Mouse (Mus musculus) cerebellum, adult 2 months (tissue): ENCODE results near the gene Paip2b. TPM values are rescaled to one million over a fixed set of nuclear protein-coding genes. Genes with fewer than 3 reads are reported as not detected.

Experiments used
- DNase-seq, 2 experiments: peaks; one replicate each; pipeline ENCODE4 v3.0.0; 2021
- H3K27ac ChIP-seq: fragments of 200-500 bp; 2 replicates; pipeline ENCODE4 v1.5.1; 2012; ENCODE audit warnings: low read length, control low read depth, inconsistent platforms; ENCODE audit not compliant: insufficient read depth
- H3K27me3 ChIP-seq: fragments of 200-500 bp; 2 replicates; pipeline ENCODE4 v1.6.1; 2012; ENCODE audit warnings: inconsistent platforms, mild to moderate bottlenecking, low read length, moderate library complexity; ENCODE audit not compliant: control insufficient read depth, insufficient read depth
- H3K4me1 ChIP-seq: fragments of 200-500 bp; 2 replicates; pipeline ENCODE4 v1.6.1; 2011; ENCODE audit warnings: low read length; ENCODE audit not compliant: control insufficient read depth, insufficient read depth
- H3K4me3 ChIP-seq: fragments of 200-500 bp; replicated peaks from 2 replicates; pipeline ENCODE3; 2011; ENCODE audit warnings: mild to moderate bottlenecking, low read depth, low read length, control low read depth; ENCODE audit not compliant: insufficient read depth
- CTCF ChIP-seq: fragments of 200-500 bp; IDR thresholded peaks from 2 replicates; pipeline ENCODE4 v1.5.1; 2011; ENCODE audit warnings: low read depth, mild to moderate bottlenecking, control low read depth, low read length, moderate library complexity, borderline replicate concordance; ENCODE audit not compliant: insufficient read depth
- POLR2A ChIP-seq: fragments of 200-500 bp; IDR thresholded peaks from 2 replicates; pipeline ENCODE4 v1.6.1; 2011; ENCODE audit warnings: low read length, control low read depth, borderline replicate concordance; ENCODE audit not compliant: insufficient read depth
- WGBS: fragments of 180-500 bp; shearing (Covaris S2); methylation state at CpG from one replicate; pipeline ENCODE4 v1.1.7; 2018; 5-methylcytosine and 5-hydroxymethylcytosine counted together
- polyA plus RNA-seq: library from polyadenylated mRNA; depleted of rRNA; stranded (reverse); fragments of >200 nt; gene quantifications from 2 replicates; pipeline ENCODE4 v1.2.3, GENCODE M21; 2012

Paip2b gene
- polyA plus RNA-seq, 1 experiment = 55.7 TPM

DNA sequence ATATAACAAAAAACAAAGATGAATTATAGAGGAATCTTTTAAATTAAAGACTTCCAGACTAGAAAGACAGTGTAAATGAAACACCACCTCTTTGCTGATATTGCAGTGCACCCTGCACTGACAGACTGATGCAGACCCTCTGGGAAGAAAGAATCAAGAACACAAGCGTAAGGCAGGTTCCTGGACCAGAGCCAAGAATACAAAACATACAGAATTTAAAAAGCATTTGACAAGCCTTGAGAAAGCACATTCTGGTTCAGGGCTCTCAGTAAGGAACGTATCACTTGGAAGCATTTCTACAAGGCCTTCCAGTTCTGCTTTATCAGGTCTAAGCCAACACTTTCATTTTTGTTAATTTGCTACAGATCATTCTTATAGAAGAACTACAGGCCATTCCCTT lies 9.7 kb downstream of the Paip2b start:
- WGBS = 50% methylated on average over 2 of the region's 2 CpGs
- no peak overlapping the region for H3K27ac ChIP-seq

DNA sequence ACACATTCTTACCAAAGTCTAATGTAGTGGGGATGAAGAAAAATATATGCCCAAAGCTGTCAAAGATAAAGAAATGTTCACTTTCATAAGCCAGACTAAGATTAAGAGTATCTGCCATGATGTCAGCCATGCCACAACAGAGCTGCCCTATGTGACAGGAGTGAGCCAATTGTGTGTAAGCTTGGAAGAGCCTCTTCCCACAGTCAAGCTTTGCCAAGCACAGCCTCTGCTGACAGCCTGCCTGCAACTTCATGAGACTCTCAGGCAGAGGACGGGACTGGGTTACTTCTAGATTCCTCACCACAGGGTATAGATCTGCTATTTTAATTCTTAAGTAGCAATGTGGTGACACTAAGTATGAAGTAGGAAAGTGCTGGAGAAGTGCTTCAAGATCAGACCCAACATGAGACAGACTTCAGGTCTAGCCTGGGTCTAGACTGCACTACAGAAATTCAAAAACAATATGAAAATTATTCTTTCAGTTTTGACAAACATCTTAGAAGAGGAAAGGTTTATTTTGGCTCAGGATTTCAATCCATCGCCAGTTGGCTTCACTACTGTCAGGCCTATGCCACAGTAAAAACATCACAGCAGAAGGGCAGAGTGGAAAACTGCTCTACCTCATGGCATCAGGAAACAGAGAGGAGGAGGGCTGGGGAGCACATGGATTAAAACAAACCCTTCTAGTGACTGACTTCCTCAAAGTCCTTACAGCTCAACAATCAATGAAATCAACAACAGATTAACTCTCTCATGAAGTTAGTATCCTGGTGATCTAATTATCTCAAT lies 10.6 kb downstream of the Paip2b start:
- H3K27ac ChIP-seq = no peak overlapping the region
- no peak for DNase-seq

More for the DNA sequence above, 9.7 kb downstream of the Paip2b start:
- no peak for DNase-seq
- no peak overlapping the region for H3K4me3 ChIP-seq
- TF ChIP-seq POLR2A = no peak
- TF ChIP-seq CTCF = no peak
- H3K27me3 ChIP-seq = no peaks in the 10 kb centered on the region
- H3K4me1 ChIP-seq = peaks cover 2% of the 10 kb centered on the region; the same call in 1 of the 2 replicates

DNA sequence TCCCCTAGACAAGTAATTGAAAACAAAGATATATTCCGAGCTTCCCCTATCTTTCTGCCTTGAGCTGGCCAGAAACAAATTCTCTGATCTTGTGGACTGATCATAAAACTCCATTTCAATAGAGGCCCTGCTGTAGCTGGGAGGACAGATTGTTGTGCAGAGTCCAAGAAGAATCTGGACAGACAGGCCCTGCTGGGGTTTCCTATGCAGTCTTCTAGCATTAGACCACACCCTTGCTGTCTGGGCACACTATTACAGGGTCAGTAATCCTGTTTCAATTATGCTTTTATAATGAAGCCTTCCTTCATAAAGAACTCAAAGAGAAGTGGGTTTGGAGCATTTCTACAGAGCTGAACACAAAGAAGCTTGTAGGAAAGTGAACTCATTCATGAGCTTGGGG lies 12.5 kb downstream of the Paip2b start:
- TF ChIP-seq CTCF (no peak), POLR2A (no peak)
- no peak for DNase-seq
- WGBS = 72% methylated on average over 1 of the region's 1 CpGs

More for the DNA sequence above, 10.6 kb downstream of the Paip2b start:
- Histone ChIP-seq H3K27me3 (no peaks in the 10 kb centered on the region), H3K4me1 (peaks cover 2% of the 10 kb centered on the region; the same call in 1 of the 2 replicates), H3K4me3 (no peak overlapping the region)
- WGBS = 33% methylated on average over 2 of the region's 2 CpGs
- TF ChIP-seq POLR2A (no peak), CTCF (no peak)

DNA sequence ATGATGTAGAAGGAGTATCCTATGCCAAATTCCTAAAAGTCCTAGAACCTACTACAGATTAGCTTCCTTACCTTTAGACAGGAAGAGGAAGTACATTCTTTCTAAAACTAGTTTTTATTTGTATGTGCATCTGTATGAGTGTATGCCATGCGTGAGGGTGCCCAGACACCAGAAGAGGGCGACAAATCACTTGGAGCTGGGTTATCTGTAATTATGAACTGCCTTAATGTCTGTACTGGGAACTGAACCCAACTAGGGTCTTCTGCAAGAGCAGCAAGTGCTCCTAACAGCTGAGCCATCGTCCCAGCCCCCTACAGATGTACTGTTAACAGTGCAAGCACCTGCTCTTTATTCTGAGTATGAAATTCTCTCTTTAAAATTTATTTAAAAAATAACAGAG lies 15.7 kb downstream of the Paip2b start:
- Histone ChIP-seq H3K4me1 (no peaks in the 10 kb centered on the region), H3K27ac (no peak overlapping the region), H3K4me3 (no peak overlapping the region), H3K27me3 (no peaks in the 10 kb centered on the region)
- 97% methylated on average over 3 of the region's 3 CpGs for WGBS
- TF ChIP-seq POLR2A (no peak), CTCF (no peak)
- no peak for DNase-seq

More for the DNA sequence above, 12.5 kb downstream of the Paip2b start:
- H3K27me3 ChIP-seq = no peaks in the 10 kb centered on the region
- no peak overlapping the region for H3K4me3 ChIP-seq
- no peak overlapping the region for H3K27ac ChIP-seq
- peaks cover 2% of the 10 kb centered on the region; the same call in 1 of the 2 replicates for H3K4me1 ChIP-seq

DNA sequence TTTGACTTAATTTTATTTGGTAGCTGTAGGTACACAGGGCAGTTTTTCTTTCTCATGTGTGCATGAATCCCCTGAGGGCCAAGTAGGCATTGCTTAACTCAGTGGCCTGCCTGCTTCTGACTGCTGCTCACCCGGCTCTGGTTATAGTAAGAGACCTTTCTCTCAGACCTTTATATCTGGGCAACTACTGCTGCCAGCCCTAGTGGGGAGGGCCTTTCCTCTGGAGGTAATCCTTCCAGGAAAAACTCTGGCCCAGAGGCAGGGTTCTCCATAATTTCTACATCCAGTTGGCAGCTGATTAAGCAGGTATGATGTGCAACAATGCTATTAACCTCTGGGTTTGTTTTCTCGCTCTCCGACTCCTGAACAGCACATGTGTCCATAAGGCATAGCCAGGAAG lies 28.7 kb downstream of the Paip2b start:
- DNase-seq = no peak

DNA sequence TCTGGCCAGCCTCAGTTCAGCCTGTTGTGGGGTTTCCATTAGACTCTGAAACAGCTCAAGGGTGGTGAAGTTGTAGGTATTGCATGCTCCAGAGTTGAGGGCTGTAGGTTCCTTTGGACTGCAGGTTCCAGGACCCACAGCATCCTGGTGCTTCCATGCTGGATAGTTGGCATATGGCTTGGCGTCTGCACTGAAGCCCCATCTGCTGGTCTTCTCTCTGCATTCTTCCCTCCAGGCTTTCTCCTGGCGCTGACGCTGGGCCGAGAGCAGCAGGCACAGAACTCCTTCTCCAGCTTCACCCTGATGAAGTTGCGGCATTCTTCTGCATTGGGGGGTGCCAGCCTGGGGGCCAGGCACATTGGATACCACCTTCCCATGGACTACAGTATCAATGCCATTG lies 29.5 kb downstream of the Paip2b start:
- H3K27me3 ChIP-seq = no peaks in the 10 kb centered on the region
- H3K4me1 ChIP-seq = peaks cover 3% of the 10 kb centered on the region
- H3K27ac ChIP-seq = no peak overlapping the region
- H3K4me3 ChIP-seq = no peak overlapping the region
- peak; percentile 15; the same call in 1 of the 2 replicates for TF ChIP-seq CTCF
- TF ChIP-seq POLR2A = no peak
- WGBS = 13% methylated on average over 5 of the region's 5 CpGs
- DNase-seq = peak; percentile 44 to 58

More for the DNA sequence above, 28.7 kb downstream of the Paip2b start:
- no peak for TF ChIP-seq POLR2A
- H3K4me1 ChIP-seq = peaks cover 6% of the 10 kb centered on the region
- 91% methylated on average over 3 of the region's 3 CpGs for WGBS
- no peaks in the 10 kb centered on the region for H3K27me3 ChIP-seq
- H3K27ac ChIP-seq = no peak overlapping the region
- no peak overlapping the region for H3K4me3 ChIP-seq

DNA sequence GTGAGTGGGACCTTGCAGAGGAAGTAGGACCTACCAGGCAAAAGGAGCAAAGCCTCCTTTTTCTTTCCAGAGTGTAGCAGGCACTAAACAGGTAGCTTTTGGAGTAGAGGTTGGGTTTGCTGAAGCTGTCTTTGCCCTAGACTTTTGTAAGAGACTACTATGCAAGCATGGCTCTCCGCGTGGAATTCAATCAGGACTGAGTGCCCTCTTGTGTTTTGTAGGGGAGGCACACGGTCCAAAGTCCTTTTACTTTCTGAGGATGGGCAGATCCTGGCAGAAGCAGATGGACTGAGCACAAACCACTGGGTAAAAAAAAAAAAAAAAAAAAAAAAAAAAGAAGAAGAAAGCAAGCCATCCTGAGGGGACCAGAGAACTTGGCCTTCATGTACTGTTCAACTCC lies 34.9 kb downstream of the Paip2b start:
- Histone ChIP-seq H3K27ac (no peak overlapping the region), H3K4me1 (peaks cover 5% of the 10 kb centered on the region), H3K4me3 (no peak overlapping the region), H3K27me3 (no peaks in the 10 kb centered on the region)
- DNase-seq = no peak
- 46% methylated on average over 3 of the region's 3 CpGs for WGBS
- TF ChIP-seq POLR2A (no peak), CTCF (no peak)

DNA sequence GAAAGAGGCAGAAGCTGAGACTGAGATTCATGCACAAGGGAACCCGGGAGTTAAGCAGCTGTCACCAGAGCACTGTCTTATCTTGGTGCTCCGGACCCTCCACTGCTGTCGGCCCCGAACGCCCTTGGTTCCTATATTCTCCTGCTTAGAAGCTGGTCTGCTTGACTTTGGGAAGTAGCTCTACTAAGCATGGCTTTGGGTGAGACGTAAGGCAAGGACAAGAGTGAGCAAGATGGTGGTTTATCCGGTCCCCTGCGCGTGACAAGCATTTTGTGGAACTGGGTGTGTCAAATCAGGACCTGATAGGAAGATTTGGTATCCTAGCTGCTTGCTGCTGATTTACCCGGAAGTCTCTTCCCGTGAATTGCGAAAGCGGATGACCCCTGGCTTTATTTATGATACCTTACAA lies 36.0 kb downstream of the Paip2b start:
- H3K27ac ChIP-seq = no peak overlapping the region
- no peaks in the 10 kb centered on the region for H3K27me3 ChIP-seq
- 6% methylated on average over 13 of the region's 13 CpGs for WGBS
- H3K4me1 ChIP-seq = peaks cover 5% of the 10 kb centered on the region; the same call in 1 of the 2 replicates
- H3K4me3 ChIP-seq = peak overlapping the region; percentile 89
- DNase-seq = no peak
- no peak for TF ChIP-seq POLR2A
- no peak for TF ChIP-seq CTCF
